Mouse (Mus musculus): ENCODE results near the gene Crebl2. TPM values are rescaled to one million over a fixed set of nuclear protein-coding genes. Genes with fewer than 3 reads are reported as not detected.

The Crebl2 gene
- polyA plus RNA-seq, 2 experiments, result 3.0 to 8.1 TPM

DNA sequence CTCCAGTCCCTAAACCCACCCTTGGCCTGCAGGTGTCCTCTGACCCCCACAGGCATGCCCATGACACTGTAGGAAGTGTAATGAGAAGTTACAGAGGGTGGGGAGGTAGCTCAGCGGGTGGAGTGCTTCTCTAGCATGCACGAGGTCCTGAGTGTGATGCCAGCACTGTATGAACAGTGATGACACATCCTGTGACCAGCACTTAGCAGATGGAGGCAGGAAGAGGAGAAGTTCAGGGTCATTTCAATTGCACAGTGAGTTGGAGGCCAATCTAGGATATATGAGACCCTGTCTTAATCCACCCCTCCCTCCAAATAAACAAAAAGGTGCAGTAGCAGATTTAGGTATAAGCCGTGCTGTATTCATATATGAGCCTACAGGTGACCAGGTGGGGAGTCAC lies 20.0 kb downstream of the Crebl2 start:
- H3K9me3 ChIP-seq (ENCODE audit: control insufficient read depth, low read length), result no peaks in the 10 kb centered on the region
- no peaks in the 10 kb centered on the region for H3K4me1 ChIP-seq (ENCODE audit: control insufficient read depth, insufficient read depth, low read length)
- WGBS, result 76% methylated on average over 3 of the region's 3 CpGs
- DNase-seq (ENCODE audit: low spot score), result no peak
- H3K27ac ChIP-seq (replicated peaks; ENCODE audit: low read depth, low read length), result no peak overlapping the region
- H3K9ac ChIP-seq (ENCODE audit: low read depth, low read length, severe bottlenecking), result no peak overlapping the region
- ATAC-seq (ENCODE audit: low FRiP score, low read depth), result no peak
- H3K36me3 ChIP-seq (ENCODE audit: control insufficient read depth, insufficient read depth, low read length), result peaks cover 3% of the 10 kb centered on the region; the same call in 1 of the 2 replicates
- H3K27me3 ChIP-seq (ENCODE audit: control insufficient read depth, insufficient read depth, low read length), result no peaks in the 10 kb centered on the region
- no peak overlapping the region for H3K4me3 ChIP-seq (replicated peaks; ENCODE audit: low read length)
- TF ChIP-seq POLR2A (IDR thresholded peaks at IDR 0.05; ENCODE audit: borderline replicate concordance, extremely low read depth, insufficient read depth, insufficient read length), result no peak
- no peak overlapping the region for H3K4me2 ChIP-seq (replicated peaks; ENCODE audit: low read depth, low read length, severe bottlenecking)

DNA sequence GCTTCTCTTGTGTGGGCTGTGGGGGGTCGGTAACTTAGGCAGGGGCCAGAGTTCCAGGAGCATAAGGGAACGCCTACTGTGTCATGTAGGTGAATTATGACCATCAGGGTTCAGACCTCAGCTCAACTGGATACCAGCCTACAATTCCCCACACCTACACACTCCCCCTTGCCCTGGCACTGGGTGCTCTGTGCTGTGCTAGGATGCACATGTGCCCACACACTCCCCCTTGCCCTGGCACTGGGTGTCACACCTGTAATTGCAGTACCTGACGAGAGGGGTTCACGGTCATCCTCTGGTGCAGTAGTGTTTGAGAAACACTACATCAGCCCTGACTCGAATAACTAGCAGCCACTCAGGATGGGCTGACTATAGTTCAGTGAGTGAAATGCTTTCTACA lies 24.8 kb downstream of the Crebl2 start:
- H3K4me3 ChIP-seq (replicated peaks; ENCODE audit: low read length), result no peak overlapping the region
- no peak for TF ChIP-seq POLR2A (IDR thresholded peaks at IDR 0.05; ENCODE audit: borderline replicate concordance, extremely low read depth, insufficient read depth, insufficient read length)
- H3K9me3 ChIP-seq (ENCODE audit: control insufficient read depth, low read length), result no peaks in the 10 kb centered on the region
- peaks cover 8% of the 10 kb centered on the region; the same call in 1 of the 2 replicates for H3K36me3 ChIP-seq (ENCODE audit: control insufficient read depth, insufficient read depth, low read length)
- no peak overlapping the region for H3K27ac ChIP-seq (replicated peaks; ENCODE audit: low read depth, low read length)
- no peaks in the 10 kb centered on the region for H3K4me1 ChIP-seq (ENCODE audit: control insufficient read depth, insufficient read depth, low read length)
- no peaks in the 10 kb centered on the region for H3K27me3 ChIP-seq (ENCODE audit: control insufficient read depth, insufficient read depth, low read length)
- no peak overlapping the region for H3K9ac ChIP-seq (ENCODE audit: low read depth, low read length, severe bottlenecking)
- H3K4me2 ChIP-seq (replicated peaks; ENCODE audit: low read depth, low read length, severe bottlenecking), result no peak overlapping the region
- DNase-seq (ENCODE audit: low spot score) (no peak), ATAC-seq (ENCODE audit: low FRiP score, low read depth) (no peak)
- WGBS, result 76% methylated on average over 5 of the region's 5 CpGs

DNA sequence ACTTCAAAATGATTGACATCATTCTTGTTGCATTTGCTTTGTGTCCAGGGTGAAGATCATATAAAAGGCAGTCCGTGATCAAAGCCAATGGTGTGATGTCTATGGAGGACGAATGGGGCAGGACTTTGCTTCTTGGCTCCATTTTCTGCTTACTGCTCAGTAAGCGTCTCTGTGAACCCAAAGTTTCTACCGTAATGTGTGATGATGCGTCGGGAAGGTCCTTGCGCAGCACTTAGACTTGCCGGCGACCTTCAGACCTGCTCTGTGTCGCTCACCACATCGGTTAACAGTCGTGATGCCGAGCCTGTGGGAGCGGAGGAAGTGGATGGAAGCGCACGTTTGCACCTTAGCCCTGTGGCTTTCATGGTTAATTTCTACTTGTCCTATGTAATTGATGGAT lies 26.0 kb downstream of the Crebl2 start:
- Histone ChIP-seq H3K27me3 (ENCODE audit: control insufficient read depth, insufficient read depth, low read length) (no peaks in the 10 kb centered on the region), H3K36me3 (ENCODE audit: control insufficient read depth, insufficient read depth, low read length) (peaks cover 6% of the 10 kb centered on the region; the same call in 1 of the 2 replicates), H3K4me1 (ENCODE audit: control insufficient read depth, insufficient read depth, low read length) (no peaks in the 10 kb centered on the region), H3K4me3 (replicated peaks; ENCODE audit: low read length) (no peak overlapping the region), H3K9ac (ENCODE audit: low read depth, low read length, severe bottlenecking) (no peak overlapping the region), H3K27ac (replicated peaks; ENCODE audit: low read depth, low read length) (no peak overlapping the region), H3K9me3 (ENCODE audit: control insufficient read depth, low read length) (no peaks in the 10 kb centered on the region), H3K4me2 (replicated peaks; ENCODE audit: low read depth, low read length, severe bottlenecking) (no peak overlapping the region)
- no peak for DNase-seq (ENCODE audit: low spot score)
- 88% methylated on average over 16 of the region's 16 CpGs for WGBS
- TF ChIP-seq POLR2A (IDR thresholded peaks at IDR 0.05; ENCODE audit: borderline replicate concordance, extremely low read depth, insufficient read depth, insufficient read length), result no peak
- no peak for ATAC-seq (ENCODE audit: low FRiP score, low read depth)

GRCm38 (mm10) chr6:134859021-134859420 lies 29.1 kb downstream of the Crebl2 start:
- no peak for ATAC-seq (ENCODE audit: low FRiP score, low read depth)
- Histone ChIP-seq H3K9me3 (ENCODE audit: control insufficient read depth, low read length) (no peaks in the 10 kb centered on the region), H3K4me1 (ENCODE audit: control insufficient read depth, insufficient read depth, low read length) (peaks cover 8% of the 10 kb centered on the region; the same call in 1 of the 2 replicates), H3K4me3 (replicated peaks; ENCODE audit: low read length) (no peak overlapping the region), H3K27ac (replicated peaks; ENCODE audit: low read depth, low read length) (no peak overlapping the region), H3K4me2 (replicated peaks; ENCODE audit: low read depth, low read length, severe bottlenecking) (no peak overlapping the region), H3K27me3 (ENCODE audit: control insufficient read depth, insufficient read depth, low read length) (no peaks in the 10 kb centered on the region), H3K36me3 (ENCODE audit: control insufficient read depth, insufficient read depth, low read length) (0 out of 2 replicates have a peak, but pooled peaks cover 5% of the 10 kb centered on the region), H3K9ac (ENCODE audit: low read depth, low read length, severe bottlenecking) (no peak overlapping the region)
- TF ChIP-seq POLR2A (IDR thresholded peaks at IDR 0.05; ENCODE audit: borderline replicate concordance, extremely low read depth, insufficient read depth, insufficient read length), result no peak
- no peak for DNase-seq (ENCODE audit: low spot score)
- WGBS, result 91% methylated on average over 6 of the region's 6 CpGs

DNA sequence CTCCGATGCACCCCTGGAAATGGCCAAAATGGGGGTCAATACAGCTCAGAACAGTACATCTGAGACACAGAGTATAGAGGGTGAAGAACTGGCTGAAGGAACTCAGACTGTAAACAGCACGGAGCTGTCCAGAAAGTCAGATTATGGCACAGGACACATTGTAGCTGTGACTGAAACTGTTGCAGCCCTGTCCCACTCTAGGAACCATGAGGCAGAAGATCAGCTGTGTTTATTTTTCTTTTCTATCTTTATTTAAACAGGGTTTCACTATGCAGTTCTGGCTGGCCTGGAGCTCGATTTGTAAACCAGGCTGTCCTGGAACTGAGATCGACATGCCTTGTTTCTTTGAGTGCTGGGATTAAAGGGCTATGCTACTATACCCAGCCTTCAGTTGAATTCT lies 30.3 kb downstream of the Crebl2 start:
- TF ChIP-seq POLR2A (IDR thresholded peaks at IDR 0.05; ENCODE audit: borderline replicate concordance, extremely low read depth, insufficient read depth, insufficient read length), result no peak
- Histone ChIP-seq H3K9me3 (ENCODE audit: control insufficient read depth, low read length) (no peaks in the 10 kb centered on the region), H3K4me2 (replicated peaks; ENCODE audit: low read depth, low read length, severe bottlenecking) (no peak overlapping the region), H3K4me1 (ENCODE audit: control insufficient read depth, insufficient read depth, low read length) (peaks cover 8% of the 10 kb centered on the region; the same call in 1 of the 2 replicates), H3K27ac (replicated peaks; ENCODE audit: low read depth, low read length) (no peak overlapping the region), H3K4me3 (replicated peaks; ENCODE audit: low read length) (no peak overlapping the region), H3K36me3 (ENCODE audit: control insufficient read depth, insufficient read depth, low read length) (0 out of 2 replicates have a peak, but pooled peaks cover 5% of the 10 kb centered on the region), H3K9ac (ENCODE audit: low read depth, low read length, severe bottlenecking) (no peak overlapping the region; the same call in 1 of the 2 replicates), H3K27me3 (ENCODE audit: control insufficient read depth, insufficient read depth, low read length) (no peaks in the 10 kb centered on the region)
- ATAC-seq (ENCODE audit: low FRiP score, low read depth) (no peak), DNase-seq (ENCODE audit: low spot score) (no peak)
- WGBS, result 72% methylated on average over 4 of the region's 4 CpGs

DNA sequence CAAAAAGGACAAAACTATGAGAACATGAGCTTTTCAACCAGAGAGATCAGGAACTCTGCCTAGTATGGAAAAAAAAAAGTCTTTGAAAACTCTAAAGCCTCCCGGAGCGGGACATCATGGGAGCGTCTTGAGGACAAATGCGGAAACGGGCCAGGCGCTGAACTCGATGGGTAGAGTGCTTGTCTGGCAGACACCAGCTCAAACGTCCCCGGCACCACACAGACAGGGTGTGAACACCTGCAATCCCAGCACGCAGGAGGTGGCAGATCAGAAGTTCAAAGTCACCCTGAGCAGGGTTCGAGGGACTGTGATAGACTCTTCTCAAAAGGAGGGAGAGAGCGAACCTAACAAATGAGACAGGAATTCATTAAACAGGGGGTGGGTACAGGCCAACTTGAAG lies 31.4 kb downstream of the Crebl2 start:
- Histone ChIP-seq H3K36me3 (ENCODE audit: control insufficient read depth, insufficient read depth, low read length) (0 out of 2 replicates have a peak, but pooled peaks cover 5% of the 10 kb centered on the region), H3K27ac (replicated peaks; ENCODE audit: low read depth, low read length) (no peak overlapping the region), H3K4me2 (replicated peaks; ENCODE audit: low read depth, low read length, severe bottlenecking) (no peak overlapping the region), H3K4me1 (ENCODE audit: control insufficient read depth, insufficient read depth, low read length) (peaks cover 8% of the 10 kb centered on the region; the same call in 1 of the 2 replicates), H3K9ac (ENCODE audit: low read depth, low read length, severe bottlenecking) (no peak overlapping the region), H3K9me3 (ENCODE audit: control insufficient read depth, low read length) (no peaks in the 10 kb centered on the region), H3K27me3 (ENCODE audit: control insufficient read depth, insufficient read depth, low read length) (no peaks in the 10 kb centered on the region), H3K4me3 (replicated peaks; ENCODE audit: low read length) (no peak overlapping the region)
- 84% methylated on average over 12 of the region's 12 CpGs for WGBS
- DNase-seq (ENCODE audit: low spot score) (no peak), ATAC-seq (ENCODE audit: low FRiP score, low read depth) (no peak)
- TF ChIP-seq POLR2A (IDR thresholded peaks at IDR 0.05; ENCODE audit: borderline replicate concordance, extremely low read depth, insufficient read depth, insufficient read length), result no peak

All from limb, embryonic 14.5 days (tissue).